In genomic region chr5:22746533-22747021, GRCm38 (mm10) we compare ENCODE assay signal across 8 mouse cellular contexts. TPM values are rescaled to one million over a fixed set of nuclear protein-coding genes. Genes with fewer than 3 reads are reported as not detected.
DNase-seq lines count a peak whose midpoint lies in the region; ATAC-seq and TF ChIP-seq lines count a peak whose summit lies in the region.

No protein-coding gene starts in this region.

- ATAC-seq in forebrain, embryonic 15.5 days (replicated peaks) = peak; percentile 64

- TF ChIP-seq CTCF in left cerebral cortex, adult 2 months (IDR thresholded peaks at IDR 0.05) = no peak

- H3K4me1 ChIP-seq in forebrain, embryonic 15.5 days = peaks cover 15% of the 10 kb centered on the region
- H3K4me1 ChIP-seq in midbrain, embryonic 10.5 days = peaks cover 17% of the 10 kb centered on the region

- WGBS in forebrain, embryonic 15.5 days = 1% methylated on average over 20 of the region's 20 CpGs
- under 1% methylated on average over 20 of the region's 20 CpGs for WGBS in midbrain, embryonic 10.5 days

- no peaks in the 10 kb centered on the region for H3K9me3 ChIP-seq in forebrain, embryonic 15.5 days
- no peaks in the 10 kb centered on the region for H3K9me3 ChIP-seq in midbrain, embryonic 10.5 days (replicated peaks)

- no peaks in the 10 kb centered on the region for H3K36me3 ChIP-seq in forebrain, embryonic 15.5 days
- H3K36me3 ChIP-seq in midbrain, embryonic 10.5 days = no peaks in the 10 kb centered on the region

- peak; percentile 13 to 14 for DNase-seq in left cerebral cortex, adult 2 months (ENCODE audit: extremely low spot score in 1 of 2, low spot score in 2 of 2)
- no peak for DNase-seq in left cerebral cortex, adult 8-10 months (ENCODE audit: low spot score in 2 of 2)
- DNase-seq in cerebellum, adult 9-10 months = peak; percentile 15
- DNase-seq in midbrain, embryonic 10.5 days (ENCODE audit: low spot score) = peak; percentile 40
- DNase-seq in urinary bladder, postnatal 4 days (ENCODE audit: low spot score in 2 of 2) = no peak
- no peak for DNase-seq in layer of hippocampus, adult 18-20 months (ENCODE audit: low spot score in 2 of 2)
- DNase-seq in thymus, postnatal 36 days = no peak

- H3K4me3 ChIP-seq in left cerebral cortex, adult 2 months = peak overlapping the region; percentile 71
- H3K4me3 ChIP-seq in forebrain, embryonic 15.5 days = peak overlapping the region; percentile 59
- peak overlapping the region; percentile 76 for H3K4me3 ChIP-seq in midbrain, embryonic 10.5 days

- intact Hi-C loops in left cerebral cortex, adult 2 months (cut with DNase I) = no loop called here

- H3K27me3 ChIP-seq in forebrain, embryonic 15.5 days = peaks cover 18% of the 10 kb centered on the region; the same call in 1 of the 2 replicates
- peaks cover 48% of the 10 kb centered on the region for H3K27me3 ChIP-seq in midbrain, embryonic 10.5 days (ENCODE audit: low read depth, poor library complexity, severe bottlenecking)

- peak overlapping the region; percentile 51 for H3K27ac ChIP-seq in left cerebral cortex, adult 2 months
- H3K27ac ChIP-seq in forebrain, embryonic 15.5 days (replicated peaks) = peak overlapping the region; percentile 24
- peak overlapping the region; percentile 79 for H3K27ac ChIP-seq in midbrain, embryonic 10.5 days (replicated peaks)

- H3K9ac ChIP-seq in forebrain, embryonic 15.5 days (replicated peaks) = peak overlapping the region; percentile 73

- peak overlapping the region; percentile 95 for H3K4me2 ChIP-seq in forebrain, embryonic 15.5 days (replicated peaks)

RNA-seq across cellular contexts. Expression of gene Lhfpl3, which starts 0.7 kb away (rescaled TPM):
- 10 to 100 TPM; 14.9 to 18.3 TPM for total RNA-seq in left cerebral cortex, adult 2 months (2021)
- 10 to 100 TPM; 21.3 to 23.9 (median 22.6) TPM for total RNA-seq in left cerebral cortex, adult 8-10 months (2022)
- polyA plus RNA-seq in forebrain, embryonic 15.5 days (2015; fragmentation: Nextera tagmentation; extraction: Ambion mirVana) = 11.1 and 11.5 TPM in 2 replicates
- 0.30 and 0.37 TPM in 2 replicates for polyA plus RNA-seq in midbrain, embryonic 10.5 days (2016; fragmentation: Nextera tagmentation; extraction: Ambion mirVana)
- total RNA-seq in layer of hippocampus, adult 18-20 months (2021) = 10 to 100 TPM; 12.4 to 12.9 TPM

Comparison
In these comparisons a context has a peak if more than half of its experiments do, and no peak if none do; other contexts are left out.
1. DNase-seq: peak in left cerebral cortex, adult 2 months (2 of 2), cerebellum, adult 9-10 months (single experiment) and midbrain, embryonic 10.5 days (single experiment); none in left cerebral cortex, adult 8-10 months (0 of 2), urinary bladder, postnatal 4 days (0 of 2), layer of hippocampus, adult 18-20 months (0 of 2) and thymus, postnatal 36 days (0 of 2).
2. H3K27ac ChIP-seq: peak in every context shown above with its lines; median percentile 79 in midbrain, embryonic 10.5 days; 51 in left cerebral cortex, adult 2 months; 24 in forebrain, embryonic 15.5 days.
3. Peak in every context shown above with its lines, with median percentiles within 50 percentile points of each other: H3K4me3 ChIP-seq.